Mouse (Mus musculus) adrenal gland, adult 8-10 months (tissue): ENCODE results near the gene Anks6. TPM values are rescaled to one million over a fixed set of nuclear protein-coding genes. Genes with fewer than 3 reads are reported as not detected.

Experiments used
- DNase-seq: peaks from one replicate; pipeline ENCODE4 v3.0.0; 2022
- total RNA-seq, 4 experiments: library from RNA; stranded (reverse); gene quantifications; 2 replicates each; pipeline ENCODE4 v1.2.4; 2022

Anks6 gene
- total RNA-seq, 4 experiments from 2014 or later: 5.8 to 11.6 (median 8.2) TPM

- DNase-seq: no peak
Measured at GRCm38 (mm10) chr4:46988824-46989223, 68.4 kb downstream of the Anks6 start.

GRCm38 (mm10) chr4:46988257-46988656 is 69.0 kb downstream of the Anks6 start:
- no peak for DNase-seq

- no peak for DNase-seq
Measured at GRCm38 (mm10) chr4:46987809-46988208, 69.4 kb downstream of the Anks6 start.

GRCm38 (mm10) chr4:46986054-46986453 is 71.2 kb downstream of the Anks6 start:
- DNase-seq: no peak

GRCm38 (mm10) chr4:46982912-46983311 is 74.3 kb downstream of the Anks6 start:
- no peak for DNase-seq

GRCm38 (mm10) chr4:46982094-46982493 is 75.1 kb downstream of the Anks6 start:
- DNase-seq: no peak

GRCm38 (mm10) chr4:46978371-46978770 is 78.9 kb downstream of the Anks6 start:
- no peak for DNase-seq

- DNase-seq: no peak
Measured at GRCm38 (mm10) chr4:46977161-46977560, 80.1 kb downstream of the Anks6 start.

- DNase-seq: no peak
Measured at GRCm38 (mm10) chr4:46976671-46977071, 80.6 kb downstream of the Anks6 start.

- no peak for DNase-seq
Measured at GRCm38 (mm10) chr4:46973322-46973721, 83.9 kb downstream of the Anks6 start.

- no peak for DNase-seq
Measured at GRCm38 (mm10) chr4:46967981-46968380, 89.2 kb downstream of the Anks6 start.

GRCm38 (mm10) chr4:46966551-46966950 is 90.7 kb downstream of the Anks6 start:
- DNase-seq: no peak

Other genes with a start within 250 kb of the Anks6 start
- gene Gabbr2, start 65.6 kb downstream of the Anks6 start, total RNA-seq: under 1 TPM; 0.31 to 0.52 (median 0.39) TPM
- 1 to 10 TPM in 2 of 4 experiments, under 1 TPM in 2; 0.67 to 1.3 (median 0.98) TPM for gene Galnt12, start 34.5 kb upstream of the Anks6 start, total RNA-seq
- 10 to 100 TPM in 3 of 4 experiments, 1 to 10 TPM in 1; 8.0 to 93.5 (median 30.0) TPM for gene Col15a1, start 150.7 kb upstream of the Anks6 start, total RNA-seq